Mouse (Mus musculus) urinary bladder, adult 18-20 months (tissue): ENCODE data around the gene Evi5.
"Not testable (repeated sequence)": the region's sequence is repeated elsewhere in the genome, so short reads cannot be mapped to it uniquely, and the experiment has no call there.

Source experiments
- DNase-seq, 2 experiments: peaks; one replicate each; pipeline ENCODE4 v3.0.0; 2022; ENCODE audit warnings: low spot score in 2 of 2, mixed read lengths in 2 of 2

Gene Evi5

DNA sequence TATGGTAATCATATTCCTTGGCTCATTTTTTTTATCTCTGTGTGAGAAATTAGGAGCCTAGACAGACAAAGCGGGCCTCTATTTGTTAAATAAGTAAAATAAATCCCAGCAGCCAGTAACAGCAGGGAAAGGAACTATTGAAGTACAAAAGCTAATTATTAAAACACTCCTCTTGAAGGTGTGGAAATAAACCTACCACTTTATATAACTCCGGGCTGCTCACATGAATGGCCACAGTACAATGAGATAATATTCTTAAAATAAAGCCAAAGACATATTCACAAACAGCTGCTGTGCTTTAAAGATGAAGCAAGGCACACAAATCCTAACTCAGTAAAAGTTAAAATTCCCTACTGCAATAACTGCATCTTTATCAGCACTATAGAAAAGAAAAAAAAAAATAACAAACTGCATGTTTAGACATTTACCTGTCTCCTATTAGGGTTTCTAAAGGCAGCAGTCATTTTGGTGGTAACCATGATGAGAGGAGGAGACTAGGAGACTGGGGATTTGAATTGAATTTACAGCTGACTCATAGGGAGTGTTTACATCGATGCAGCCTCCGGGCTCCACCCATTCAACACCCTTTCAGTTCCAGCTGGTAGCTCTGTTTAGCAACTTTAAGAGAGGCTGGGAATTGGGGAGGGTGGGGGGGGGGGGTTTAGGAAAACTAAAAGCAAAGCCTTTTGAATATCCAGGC, at the start of gene Evi5:
TSS of gene Evi5 (minus strand) at position 547 of the 700 bp plus-strand sequence.
- no peak for DNase-seq

DNA sequence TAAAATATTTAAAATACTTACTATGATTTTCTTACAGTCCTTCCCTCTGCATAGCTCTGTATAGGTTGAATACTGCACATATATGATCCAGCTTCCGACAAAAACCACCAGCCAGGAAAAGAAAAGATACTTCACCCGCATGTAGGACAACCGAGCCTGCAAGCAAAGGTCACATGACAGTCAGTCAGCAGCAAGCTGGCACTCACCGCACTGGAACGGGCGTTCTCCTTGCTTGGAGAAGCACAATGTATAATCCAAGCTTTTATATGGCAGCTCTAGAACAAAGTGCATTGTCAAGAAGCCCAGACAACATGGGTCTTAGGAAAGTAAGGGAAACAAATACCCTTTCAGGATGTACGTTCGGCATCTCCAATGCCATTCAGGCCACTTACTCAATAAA, 49.7 kb upstream of the Evi5 start:
- no peak for DNase-seq

DNA sequence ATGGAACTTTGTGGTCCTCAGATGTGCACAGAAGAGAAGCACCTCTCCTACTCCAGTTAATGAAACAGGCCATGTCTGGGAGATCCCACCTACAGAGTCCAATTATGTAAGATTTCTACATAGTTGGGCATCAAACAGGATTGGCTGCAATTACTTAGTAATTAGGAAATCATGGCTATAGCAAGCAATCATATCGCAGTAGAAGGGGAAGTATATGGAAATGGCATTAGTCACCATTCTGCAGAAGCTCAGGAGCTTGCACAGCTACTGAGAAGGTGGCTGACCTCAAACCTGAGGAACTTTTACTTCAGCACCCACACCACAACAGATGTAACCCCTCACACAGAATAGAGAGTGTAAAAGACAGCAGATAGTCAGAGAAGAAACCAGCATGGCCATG, 47.9 kb upstream of the Evi5 start:
- DNase-seq: no peak

DNA sequence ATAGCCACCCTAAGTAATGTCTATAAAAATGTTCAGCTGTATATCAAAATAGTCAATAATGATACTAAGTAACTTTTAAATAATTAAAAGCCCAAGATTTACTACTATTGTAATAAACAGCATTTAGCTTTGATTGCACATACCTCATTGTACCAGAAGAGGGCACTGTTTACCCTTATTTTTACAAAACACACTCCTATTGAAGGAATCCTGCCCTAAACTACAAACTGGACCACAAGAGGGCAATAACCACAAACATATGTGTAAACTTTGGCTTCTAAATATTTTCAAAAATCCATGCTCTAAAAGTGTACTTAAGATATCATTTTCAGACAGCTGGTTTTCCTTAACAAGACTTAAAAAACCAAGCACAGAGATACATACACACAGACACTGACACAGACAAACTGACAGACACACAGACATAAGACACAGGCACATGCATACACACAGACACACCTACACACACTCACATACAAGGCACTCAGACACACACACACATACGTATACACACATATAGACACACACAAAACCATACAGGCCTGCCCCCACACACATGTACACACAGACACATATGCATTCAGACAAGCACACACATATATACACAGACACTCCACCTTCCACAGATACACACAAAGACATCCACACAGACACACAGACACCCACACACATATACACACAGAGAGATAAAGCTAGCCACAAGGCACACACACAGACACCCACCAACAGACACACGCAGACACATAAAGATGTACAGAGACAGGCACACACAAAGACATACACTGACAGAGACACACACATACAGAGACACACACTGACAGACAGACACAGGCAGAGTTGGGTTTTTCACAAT, 46.7 kb upstream of the Evi5 start:
- no peak for DNase-seq

DNA sequence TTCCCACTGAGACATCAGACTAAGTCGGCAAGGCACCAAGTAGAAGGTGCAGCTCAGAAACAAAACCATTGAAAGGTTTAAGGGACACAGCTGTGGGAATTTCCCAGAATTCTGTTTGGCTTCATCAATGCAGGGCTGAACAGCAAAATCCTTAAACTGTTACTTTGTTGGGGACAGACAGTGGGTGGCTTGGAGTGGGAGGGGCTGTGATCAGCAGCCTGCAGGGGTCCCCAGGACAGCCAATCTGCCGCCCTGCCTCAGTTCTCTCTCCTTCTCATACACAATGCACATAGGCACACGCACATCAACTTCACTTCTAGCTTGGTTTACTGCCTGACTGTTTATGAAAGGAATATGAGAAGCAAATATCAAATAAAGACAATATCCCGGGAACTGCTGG, 40.4 kb upstream of the Evi5 start:
- DNase-seq: no peak

DNA sequence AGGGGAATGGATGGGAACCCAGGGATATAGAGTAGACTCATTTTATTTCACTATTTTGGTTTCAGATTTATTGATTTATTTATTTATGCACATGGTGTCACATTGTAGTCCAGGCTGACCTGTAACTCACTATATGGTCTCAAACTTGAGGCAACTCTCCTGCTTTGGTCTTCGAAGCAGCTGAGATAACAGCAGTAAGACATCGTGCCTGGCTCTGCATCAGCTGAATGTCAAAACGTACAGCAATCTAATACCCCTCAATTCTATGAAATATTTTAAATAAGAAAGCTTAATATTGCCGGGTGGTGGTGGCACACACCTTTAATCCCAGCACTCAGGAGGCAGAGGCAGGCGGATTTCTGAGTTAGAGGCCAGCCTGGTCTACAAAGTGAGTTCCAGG, 36.1 kb upstream of the Evi5 start:
- no peak for DNase-seq

DNA sequence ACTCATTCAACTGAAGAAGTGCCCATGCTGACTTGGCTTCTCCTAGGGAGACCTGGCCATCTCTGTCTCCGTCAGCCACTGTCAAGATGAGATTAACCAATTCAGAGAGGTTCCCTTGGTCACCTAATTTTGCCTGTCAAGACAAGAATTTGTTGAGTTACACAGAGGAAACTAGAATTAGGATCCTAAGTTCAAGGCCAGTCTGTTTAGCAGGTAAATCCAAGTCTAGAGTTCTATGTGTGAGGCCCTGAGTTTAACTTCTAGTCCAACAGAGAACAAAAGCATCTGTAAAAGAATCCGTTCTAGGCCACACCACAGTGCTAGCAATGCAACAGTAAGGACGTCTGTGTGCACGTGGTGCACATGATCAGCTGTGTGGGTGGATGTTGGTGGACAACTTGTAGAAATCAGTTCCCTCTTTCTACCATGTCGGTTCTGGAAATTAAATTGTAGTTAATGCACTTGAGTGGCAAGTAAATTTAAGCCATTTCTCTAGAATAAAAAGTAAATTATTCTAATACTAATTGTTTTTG, 35.2 kb upstream of the Evi5 start:
- DNase-seq: no peak

DNA sequence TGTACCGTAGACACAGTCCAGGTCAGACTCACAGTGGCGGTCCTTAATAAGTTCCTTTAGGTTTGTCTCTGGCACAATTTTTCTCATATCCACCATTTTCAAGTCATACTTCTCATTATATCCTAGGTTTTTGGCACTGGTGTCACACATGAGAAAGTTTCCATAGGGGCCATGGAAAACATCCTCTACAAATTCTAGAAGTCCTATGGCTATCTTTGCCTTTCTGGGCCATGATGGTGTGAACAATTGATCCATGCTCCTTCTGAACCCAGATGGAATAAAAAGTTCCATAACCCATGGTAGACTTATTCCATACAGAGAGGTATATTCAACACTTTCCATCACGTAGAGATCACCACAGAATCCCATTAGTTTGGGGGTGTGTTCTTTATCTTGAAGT, 34.8 kb upstream of the Evi5 start:
- DNase-seq: no peak

DNA sequence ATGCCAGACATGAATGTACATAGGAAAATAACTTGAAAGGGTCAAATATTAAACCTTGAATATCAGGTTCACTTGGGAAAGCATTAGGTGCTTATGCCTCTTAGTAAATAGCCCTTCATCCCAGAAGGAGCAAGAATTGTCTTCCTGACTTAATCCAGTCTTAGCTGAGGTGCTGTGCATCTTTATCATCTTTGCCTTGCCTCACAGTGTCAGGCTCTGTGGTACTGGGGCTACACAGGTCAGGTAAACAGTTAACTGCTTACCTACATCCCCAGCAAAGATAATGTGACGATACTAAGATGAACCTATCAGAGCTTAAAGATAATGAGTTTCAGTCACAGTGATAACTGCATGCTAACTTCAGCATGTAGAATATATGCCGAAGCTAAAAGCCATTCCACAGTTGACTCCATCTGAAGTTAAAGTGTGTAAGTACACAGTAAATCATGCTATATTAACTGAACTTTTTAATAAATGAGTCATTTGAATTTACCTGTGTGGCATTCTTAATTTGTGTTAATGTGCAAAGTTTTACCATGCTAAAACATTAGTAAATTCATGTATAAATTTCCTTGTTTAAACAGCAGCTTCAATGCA, 33.7 kb upstream of the Evi5 start:
- no peak for DNase-seq

DNA sequence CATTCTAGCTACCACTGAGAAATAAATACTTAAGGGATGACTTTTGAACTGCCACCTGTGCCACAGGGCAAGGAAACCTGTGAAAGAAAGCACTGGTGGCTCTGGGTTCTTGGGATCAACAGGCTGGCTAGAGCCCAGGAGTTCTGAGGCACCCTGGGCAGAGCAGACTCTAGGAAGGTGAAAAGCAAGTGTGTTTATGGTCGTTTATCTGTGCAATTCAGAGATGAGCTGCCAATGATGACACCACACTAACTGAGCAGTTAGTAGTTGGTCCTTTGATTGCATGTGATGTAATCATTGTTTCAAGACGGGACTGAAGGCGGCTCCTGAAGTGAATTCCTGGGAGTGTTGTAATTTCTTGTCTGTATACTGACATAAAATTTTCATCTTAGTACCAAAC, 29.4 kb upstream of the Evi5 start:
- DNase-seq: no peak

DNA sequence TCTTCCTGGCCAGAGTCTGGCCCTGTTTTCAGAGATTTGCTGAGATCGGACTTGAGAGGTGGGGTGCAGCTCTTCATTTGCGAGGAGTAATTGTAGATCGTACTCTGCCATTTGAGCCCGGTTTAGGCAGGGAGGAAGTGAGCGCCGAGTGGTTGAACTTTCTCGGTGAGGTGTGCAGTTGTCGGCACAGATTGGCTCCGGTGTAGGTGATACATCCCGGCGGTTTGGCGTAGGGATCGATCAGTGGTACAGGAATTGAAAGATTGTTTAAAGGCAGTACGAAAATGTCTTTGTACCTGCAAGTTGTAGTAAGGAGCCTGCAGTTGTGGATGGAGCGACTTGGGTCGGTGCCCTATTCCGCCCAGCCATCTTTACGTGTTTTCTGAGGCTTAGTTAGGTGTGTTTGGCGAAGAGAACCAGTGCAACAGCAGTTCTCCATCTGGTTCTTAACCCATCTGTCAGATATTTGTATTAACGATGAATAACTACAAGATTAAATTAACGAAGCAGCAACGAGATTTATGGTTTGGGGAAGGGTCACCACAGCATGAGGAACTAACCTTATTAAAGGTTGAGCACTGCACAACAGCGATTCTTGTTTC, 26.2 kb upstream of the Evi5 start:
- DNase-seq: no peak

DNA sequence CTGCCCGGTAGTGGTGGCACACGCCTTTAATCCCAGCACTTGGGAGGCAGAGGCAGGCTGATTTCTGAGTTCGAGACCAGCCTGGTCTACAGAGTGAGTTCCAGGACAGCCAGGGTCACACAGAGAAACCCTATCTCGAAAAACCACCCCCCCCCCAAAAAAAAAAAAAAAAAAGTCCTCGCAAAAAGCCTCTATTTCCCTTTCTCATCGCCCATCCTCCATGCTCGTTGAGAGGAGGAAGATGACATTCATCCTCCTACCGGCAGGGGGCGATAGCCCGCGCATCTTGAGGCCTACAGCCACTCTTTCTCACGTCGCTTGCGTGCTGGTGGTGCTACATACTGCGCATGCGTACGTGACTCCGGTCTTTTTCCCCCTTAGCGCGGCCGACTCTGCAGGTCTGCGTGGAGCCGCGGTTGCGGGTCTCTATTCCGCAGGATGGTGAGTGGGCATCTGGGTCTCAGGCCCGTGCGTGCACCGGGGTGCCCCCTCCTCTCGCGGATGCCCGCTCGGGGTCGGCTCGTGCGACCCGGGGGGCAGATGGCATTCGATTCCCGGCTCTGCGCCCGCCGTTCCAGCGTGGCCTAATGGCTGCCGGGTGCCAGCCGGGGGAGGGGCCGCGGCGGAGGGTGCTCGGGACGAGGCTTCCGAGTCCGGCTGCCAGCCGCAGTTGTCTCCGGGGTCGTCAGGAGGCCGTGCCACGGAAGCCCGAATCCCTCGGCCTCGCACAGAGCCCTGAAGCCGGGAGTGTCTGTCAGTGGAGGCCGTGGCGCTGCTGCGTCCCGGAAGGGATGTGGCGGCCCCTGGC, 25.5 kb upstream of the Evi5 start, which contains the start of gene Rpl5:
TSS of gene Rpl5 (plus strand) at position 297 of the 808 bp plus-strand sequence.
- peak; percentile 89 to 93 for DNase-seq

DNA sequence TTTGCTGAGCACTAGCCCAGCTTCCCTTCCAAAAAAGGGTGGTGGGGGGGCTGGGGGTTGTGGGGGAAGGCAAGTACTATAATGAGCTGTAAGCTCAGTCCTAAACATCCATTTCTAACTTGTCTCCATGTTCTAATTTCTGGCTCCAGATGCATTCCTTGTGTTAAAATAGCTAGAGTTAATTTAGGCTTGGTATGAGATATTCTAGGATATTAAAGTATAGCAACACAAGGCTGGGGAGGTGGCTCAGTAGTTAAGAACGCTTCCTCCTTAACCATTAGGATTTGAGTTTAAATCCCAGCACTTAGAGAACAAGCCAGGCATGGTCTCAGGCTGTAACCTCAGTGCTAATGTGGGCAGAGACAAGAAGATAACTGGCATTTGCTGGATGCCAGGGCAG, 21.4 kb upstream of the Evi5 start:
- no peak for DNase-seq

DNA sequence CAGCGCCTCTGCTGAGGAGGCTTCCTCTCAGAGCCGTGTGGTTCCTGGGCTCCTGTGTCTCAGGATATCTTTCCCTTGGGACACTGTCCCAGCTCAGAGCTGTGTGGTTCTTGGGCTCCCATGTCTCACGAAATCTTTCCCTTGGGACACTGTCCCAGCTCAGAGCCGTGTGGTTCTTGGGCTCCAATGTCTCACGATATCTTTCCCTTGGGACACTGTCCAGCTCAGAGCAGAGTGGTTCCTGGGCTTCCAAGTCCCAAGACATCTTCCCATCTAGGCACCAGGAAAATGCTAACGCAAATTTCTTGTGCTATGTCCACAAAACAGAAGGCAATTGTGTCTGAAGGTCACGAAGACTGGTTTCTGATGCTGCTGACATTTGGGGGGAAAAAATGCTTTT, 19.8 kb upstream of the Evi5 start:
- DNase-seq: no peak

DNA sequence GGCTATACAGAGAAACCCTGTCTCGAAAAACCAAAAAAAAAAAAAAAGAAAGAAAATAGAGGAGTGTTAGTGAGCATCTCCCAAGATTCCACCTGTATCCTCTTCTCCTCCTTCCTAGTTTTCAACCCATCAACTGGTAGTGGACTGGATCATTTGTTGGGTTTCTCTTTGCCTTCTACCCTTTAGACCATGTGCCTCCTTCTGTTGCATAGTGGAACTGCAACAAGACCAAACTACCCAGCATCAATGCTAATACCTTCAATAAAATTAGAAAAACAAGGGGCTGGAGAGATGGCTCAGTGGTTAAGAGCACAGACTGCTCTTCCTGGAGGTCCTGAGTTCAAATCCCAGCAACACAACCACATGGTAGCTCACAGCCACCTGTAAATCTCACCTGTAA, 16.6 kb upstream of the Evi5 start:
- DNase-seq: not testable (repeated sequence)

DNA sequence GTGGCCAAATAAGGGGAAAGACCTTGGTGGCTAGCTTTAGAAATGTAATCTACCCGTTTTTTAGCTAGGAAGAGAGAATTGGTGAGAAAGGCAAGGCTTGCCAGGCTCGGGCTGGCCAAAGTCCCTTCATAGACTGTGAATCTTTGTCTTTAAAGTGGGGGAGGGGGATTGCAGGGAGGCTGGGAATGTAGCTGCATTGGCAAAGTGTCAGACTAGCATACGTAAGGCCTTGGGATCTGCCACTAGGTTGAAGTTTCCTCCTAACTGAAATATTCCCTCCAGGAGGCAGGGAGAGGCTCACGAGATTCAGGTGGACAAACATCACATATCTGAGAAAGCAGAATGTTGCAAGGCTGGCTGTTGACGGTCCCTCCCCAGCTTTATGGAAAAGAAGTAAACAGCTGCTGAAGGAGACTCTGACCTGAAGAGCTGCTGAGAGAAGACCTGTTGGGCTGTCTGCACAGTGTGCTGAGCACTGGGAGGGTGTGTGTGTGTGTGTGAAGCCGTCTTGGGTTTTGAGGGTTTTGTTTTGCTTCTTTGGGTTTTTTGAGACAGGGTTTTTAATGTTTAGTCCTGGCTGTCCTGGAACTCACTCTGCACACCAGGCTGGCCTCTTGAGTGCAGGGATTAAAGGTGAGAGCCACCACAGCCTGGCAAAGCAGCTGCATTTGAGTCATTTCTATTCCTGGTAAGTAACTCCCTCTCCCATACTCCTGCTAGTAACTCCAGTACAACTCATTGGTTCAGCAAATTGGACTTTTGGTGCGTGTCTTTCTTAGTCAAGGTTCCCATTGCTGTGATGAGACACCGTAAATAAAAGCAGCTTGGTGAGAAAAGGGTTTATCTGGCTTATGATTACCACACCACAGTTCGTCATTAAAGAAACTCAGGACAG, 15.3 kb upstream of the Evi5 start:
- no peak for DNase-seq

DNA sequence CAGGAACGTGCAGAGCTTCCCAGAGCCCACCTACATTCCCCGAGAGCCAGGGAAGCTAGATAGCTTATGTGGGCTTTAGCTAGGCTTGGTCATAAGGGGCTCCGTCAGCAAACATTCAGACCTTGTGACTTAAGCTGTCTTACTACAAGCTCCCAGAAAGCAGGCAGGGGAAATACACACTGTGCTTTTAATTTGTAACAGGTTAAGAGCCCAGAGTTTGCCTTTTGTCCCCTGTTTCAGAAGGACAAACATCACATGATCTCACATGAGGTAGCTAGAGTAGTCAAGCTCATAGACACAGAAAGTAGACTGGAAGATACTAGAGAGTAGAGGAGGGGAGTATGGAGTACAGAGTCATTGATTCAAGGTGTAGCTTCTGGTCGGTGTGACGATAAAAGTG, 5.8 kb upstream of the Evi5 start:
- no peak for DNase-seq

DNA sequence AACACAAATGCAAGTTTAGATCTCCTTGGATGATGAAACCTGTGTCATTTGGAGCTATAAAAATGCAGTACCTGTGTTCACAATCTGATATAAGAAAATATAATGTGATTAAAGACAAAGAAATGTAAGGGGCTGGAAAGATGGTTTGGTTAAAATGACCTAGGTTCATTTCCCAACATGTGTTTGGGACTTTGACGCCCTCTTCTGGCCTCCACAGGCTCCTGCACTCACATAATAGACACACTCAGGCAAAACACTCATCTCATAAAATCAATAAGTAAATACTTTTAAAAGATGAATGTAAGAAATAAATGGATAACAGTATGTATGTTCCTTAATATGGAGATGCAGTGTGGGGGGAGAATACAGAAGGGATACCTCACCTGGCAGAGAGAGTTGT, 2.1 kb upstream of the Evi5 start:
- no peak for DNase-seq

DNA sequence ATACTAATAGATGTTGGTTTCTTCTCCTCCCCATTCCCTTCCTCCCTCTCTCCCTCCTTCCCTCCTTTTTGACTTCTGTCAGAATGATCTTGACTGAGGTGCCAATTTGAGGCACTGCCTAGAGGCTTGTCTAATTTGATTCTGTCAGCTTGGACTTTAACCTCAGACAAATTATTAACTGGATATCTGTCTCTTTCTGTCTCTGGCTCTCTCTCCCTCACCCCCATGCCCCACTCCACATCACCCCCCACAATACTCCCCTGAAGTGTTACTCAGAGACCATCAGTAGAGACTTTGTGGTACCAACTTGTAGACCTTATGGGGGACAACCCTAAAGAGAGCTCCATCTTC, 329 bp upstream of the Evi5 start:
- DNase-seq: no peak

DNA sequence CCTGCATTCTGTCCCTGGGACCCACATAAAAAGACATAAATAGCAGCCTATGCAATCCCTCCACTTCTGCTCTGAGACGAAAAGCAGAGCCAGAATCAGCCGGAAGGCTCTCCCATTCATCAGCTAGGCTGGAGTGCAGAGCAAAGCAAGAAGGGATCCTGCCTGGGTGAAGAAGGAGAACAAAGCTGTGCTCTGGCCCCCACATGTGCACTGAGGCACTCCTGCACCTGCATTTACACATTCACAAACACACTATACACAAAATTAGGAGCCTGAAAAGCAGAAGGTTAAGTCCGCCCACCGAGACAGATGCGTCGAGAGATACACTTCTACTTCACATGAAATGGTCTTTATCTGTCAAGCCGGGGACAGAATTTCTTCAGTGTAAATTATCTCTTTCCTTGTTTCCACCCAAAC, 1.0 kb downstream of the Evi5 start:
- DNase-seq: no peak
